Mouse (Mus musculus): ENCODE data around the gene Podnl1.

DNA sequence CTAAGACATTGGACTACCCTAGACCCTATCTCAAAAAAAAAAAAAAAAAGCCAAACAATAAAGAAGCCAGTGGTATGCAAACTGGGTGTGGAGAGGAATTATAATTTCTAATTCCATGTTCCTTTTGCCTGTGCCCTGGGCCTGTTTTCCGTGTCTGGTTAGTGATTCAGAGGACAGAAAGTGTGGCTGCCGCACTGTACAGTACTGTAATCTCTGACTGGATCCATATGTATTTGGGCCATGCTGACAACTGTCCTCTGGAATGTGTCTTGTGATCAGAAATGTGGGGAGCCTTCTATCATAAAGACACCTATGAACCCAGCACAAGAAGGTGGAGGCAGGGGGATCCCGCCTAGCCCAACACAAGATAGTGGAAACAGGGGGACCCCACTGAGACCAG is 3.6 kb upstream of the Podnl1 start:
- TF ChIP-seq CTCF (IDR thresholded peaks at IDR 0.05; ENCODE audit: low read depth) (no peak), EP300 (IDR thresholded peaks at IDR 0.05; ENCODE audit: low read depth) (no peak)
